Mouse (Mus musculus) neural tube, embryonic 14.5 days (tissue): ENCODE measurements around the gene Slmap. TPM values are rescaled to one million over a fixed set of nuclear protein-coding genes. Genes with fewer than 3 reads are reported as not detected.
"Not testable (repeated sequence)": the region's sequence is repeated elsewhere in the genome, so short reads cannot be mapped to it uniquely, and the experiment has no call there.

Experiments
- ATAC-seq: fragments of 200-750 bp; cut with Nextera tagmentation; 2 replicates; pipeline ENCODE4 v1.8.0; 2017; ENCODE audit warnings: low read depth, mild to moderate bottlenecking, moderate TSS enrichment, moderate library complexity
- H3K27ac ChIP-seq: fragments of 300-500 bp; sonication (generic); 2 replicates; pipeline ENCODE4 v1.5.1; 2014; ENCODE audit warnings: low read depth, mild to moderate bottlenecking, control low read depth, low read length, moderate library complexity, mixed read lengths
- H3K27me3 ChIP-seq: fragments of 300-500 bp; sonication (generic); 2 replicates; pipeline ENCODE4 v1.6.1; 2014; ENCODE audit warnings: low read length; ENCODE audit not compliant: control insufficient read depth, insufficient read depth
- H3K36me3 ChIP-seq: fragments of 300-500 bp; sonication (generic); 2 replicates; pipeline ENCODE4 v1.6.1; 2014; ENCODE audit warnings: low read length, mixed read lengths; ENCODE audit not compliant: control insufficient read depth, insufficient read depth
- H3K4me1 ChIP-seq: fragments of 300-500 bp; sonication (generic); 2 replicates; pipeline ENCODE4 v1.6.1; 2014; ENCODE audit warnings: low read length; ENCODE audit not compliant: control insufficient read depth, insufficient read depth
- H3K4me2 ChIP-seq: fragments of 300-500 bp; sonication (generic); 2 replicates; pipeline ENCODE4 v1.6.1; 2014; ENCODE audit warnings: mild to moderate bottlenecking, low read depth, low read length, control low read depth
- H3K4me3 ChIP-seq: fragments of 300-500 bp; sonication (generic); 2 replicates; pipeline ENCODE4 v1.5.1; 2014; ENCODE audit warnings: low read depth, low read length, control low read depth, mixed read lengths
- H3K9ac ChIP-seq: fragments of 300-500 bp; sonication (generic); replicated peaks from 2 replicates; pipeline ENCODE4 v1.6.1; 2014; ENCODE audit warnings: low read depth, mild to moderate bottlenecking, control low read depth, low read length, mixed read lengths
- H3K9me3 ChIP-seq: fragments of 300-500 bp; sonication (generic); 2 replicates; pipeline ENCODE4 v1.6.1; 2016; ENCODE audit warnings: low read length; ENCODE audit not compliant: control insufficient read depth
- WGBS: fragments of 180-500 bp; shearing (Covaris S2); extraction: QIAGEN DNeasy Blood & Tissue Kit; methylation state at CpG from one replicate; pipeline ENCODE4 v1.1.7; 2014; 5-methylcytosine and 5-hydroxymethylcytosine counted together
- polyA plus RNA-seq: library from polyadenylated mRNA; unstranded; fragments of >200 nt; fragmentation: Nextera tagmentation; extraction: Ambion mirVana; gene quantifications from 2 replicates; pipeline ENCODE4 v1.2.1, GENCODE M21; 2014

Slmap gene
- polyA plus RNA-seq, 1 experiment from 2014 or later = 18.4 TPM

DNA sequence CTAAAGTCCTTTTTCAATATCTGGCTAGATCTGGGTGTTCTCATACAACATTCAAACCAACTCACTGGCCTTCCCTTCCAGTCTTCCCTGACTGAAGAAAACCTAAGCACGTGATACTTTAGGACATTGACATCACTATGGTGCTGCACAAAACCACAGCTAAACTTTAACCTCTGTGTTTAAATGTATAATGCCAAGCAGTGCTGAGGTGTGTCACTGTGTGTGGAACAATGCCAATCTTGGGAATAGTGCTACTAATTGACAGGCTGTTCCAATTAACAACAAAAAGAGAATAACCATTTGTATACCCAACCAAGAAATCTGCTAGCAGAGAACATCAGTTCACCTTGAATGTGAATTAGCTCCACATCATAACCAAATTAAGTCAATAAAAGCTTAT is 121.2 kb downstream of the Slmap start:
- Histone ChIP-seq H3K36me3 (no peaks in the 10 kb centered on the region), H3K9me3 (no peaks in the 10 kb centered on the region), H3K4me3 (no peak overlapping the region), H3K27ac (no peak overlapping the region), H3K4me2 (no peak overlapping the region), H3K9ac (no peak overlapping the region), H3K27me3 (no peaks in the 10 kb centered on the region), H3K4me1 (no peaks in the 10 kb centered on the region)
- WGBS = 90% methylated on average over 1 of the region's 1 CpGs
- no peak for ATAC-seq

DNA sequence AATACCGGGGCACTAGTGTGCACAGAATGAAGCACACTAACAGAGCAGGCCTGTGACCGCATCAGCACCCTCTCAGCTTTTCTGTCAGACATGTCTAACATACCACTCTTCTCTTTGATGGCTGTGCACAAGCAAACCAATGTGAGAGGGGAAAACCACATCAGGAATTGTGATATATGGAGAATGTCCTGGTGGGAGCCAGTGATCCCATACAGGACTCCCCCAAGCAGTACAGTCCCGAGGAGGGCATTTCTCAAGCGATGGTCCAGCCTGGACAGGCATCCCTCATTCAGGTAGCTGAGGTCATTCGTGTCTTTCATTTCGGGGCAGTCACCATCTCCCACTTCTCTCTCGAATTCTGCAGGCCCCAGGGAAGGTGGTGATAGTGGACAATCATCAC is 128.0 kb downstream of the Slmap start:
- no peaks in the 10 kb centered on the region for H3K27me3 ChIP-seq
- no peaks in the 10 kb centered on the region for H3K4me1 ChIP-seq
- H3K4me3 ChIP-seq = no peak overlapping the region
- H3K36me3 ChIP-seq = 0 out of 2 replicates have a peak, but pooled peaks cover 4% of the 10 kb centered on the region
- H3K9ac ChIP-seq = no peak overlapping the region
- no peaks in the 10 kb centered on the region for H3K9me3 ChIP-seq
- no peak overlapping the region for H3K4me2 ChIP-seq
- H3K27ac ChIP-seq = no peak overlapping the region
- no peak for ATAC-seq
- WGBS = 98% methylated on average over 7 of the region's 7 CpGs

DNA sequence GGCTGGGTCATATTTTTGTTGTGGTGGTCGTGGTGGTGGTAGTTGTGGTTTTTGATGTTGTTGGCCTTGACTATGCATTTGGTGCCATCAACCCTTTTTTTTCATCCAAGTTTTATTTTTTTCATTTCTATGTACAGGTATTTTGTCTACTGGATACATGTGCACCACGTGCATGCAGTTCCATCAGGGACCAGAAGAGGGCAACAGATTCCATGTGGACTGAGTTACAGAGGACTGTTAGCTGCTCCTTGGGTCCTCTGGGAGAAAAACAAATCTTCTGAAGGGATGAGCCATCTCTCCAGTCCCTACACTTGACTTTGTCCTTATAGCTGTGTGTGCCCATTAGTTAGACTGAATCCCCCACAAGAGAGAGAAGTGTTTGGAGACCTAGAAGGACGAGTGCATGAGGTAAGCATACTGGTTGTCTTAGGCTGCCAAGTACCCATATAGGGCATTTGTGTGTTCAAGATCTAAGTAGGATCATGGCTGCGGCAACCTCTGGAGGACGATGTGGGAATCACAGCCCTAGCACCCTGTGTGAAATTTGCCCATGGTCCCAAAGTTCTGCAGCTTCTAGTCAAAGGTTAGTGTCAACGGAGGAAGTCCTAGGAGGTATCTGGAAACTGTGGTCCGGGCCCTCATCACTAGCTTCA is 136.1 kb downstream of the Slmap start:
- H3K4me1 ChIP-seq = no peaks in the 10 kb centered on the region
- no peak overlapping the region for H3K27ac ChIP-seq
- no peaks in the 10 kb centered on the region for H3K9me3 ChIP-seq
- H3K36me3 ChIP-seq = no peaks in the 10 kb centered on the region
- no peak for ATAC-seq
- no peak overlapping the region for H3K4me2 ChIP-seq
- no peak overlapping the region for H3K9ac ChIP-seq
- H3K4me3 ChIP-seq = no peak overlapping the region
- WGBS = 94% methylated on average over 7 of the region's 7 CpGs
- H3K27me3 ChIP-seq = no peaks in the 10 kb centered on the region

GRCm38 (mm10) chr14:26391866-26392265 is 142.9 kb downstream of the Slmap start:
- H3K36me3 ChIP-seq = no peaks in the 10 kb centered on the region
- 90% methylated on average over 13 of the region's 13 CpGs for WGBS
- no peak for ATAC-seq
- H3K27ac ChIP-seq = no peak overlapping the region
- no peaks in the 10 kb centered on the region for H3K27me3 ChIP-seq
- no peak overlapping the region for H3K4me3 ChIP-seq
- H3K4me2 ChIP-seq = no peak overlapping the region
- H3K9me3 ChIP-seq = no peaks in the 10 kb centered on the region
- no peak overlapping the region for H3K9ac ChIP-seq
- no peaks in the 10 kb centered on the region for H3K4me1 ChIP-seq

GRCm38 (mm10) chr14:26388961-26389360 is 145.8 kb downstream of the Slmap start:
- WGBS = 100% methylated on average over 2 of the region's 2 CpGs
- H3K4me1 ChIP-seq, H3K9ac ChIP-seq, H3K36me3 ChIP-seq, H3K27me3 ChIP-seq, H3K9me3 ChIP-seq, H3K4me3 ChIP-seq, H3K4me2 ChIP-seq, H3K27ac ChIP-seq, ATAC-seq: not testable (repeated sequence)

GRCm38 (mm10) chr14:26386999-26387398 is 147.7 kb downstream of the Slmap start:
- not testable (repeated sequence) for H3K27ac ChIP-seq, H3K4me2 ChIP-seq, H3K36me3 ChIP-seq, ATAC-seq, H3K4me1 ChIP-seq, H3K4me3 ChIP-seq, H3K27me3 ChIP-seq, H3K9ac ChIP-seq, H3K9me3 ChIP-seq
- WGBS = 77% methylated on average over 4 of the region's 5 CpGs

GRCm38 (mm10) chr14:26385659-26386058 is 149.1 kb downstream of the Slmap start:
- H3K27ac ChIP-seq, H3K4me3 ChIP-seq, H3K4me1 ChIP-seq, H3K9ac ChIP-seq, H3K27me3 ChIP-seq, H3K4me2 ChIP-seq, H3K9me3 ChIP-seq, ATAC-seq, H3K36me3 ChIP-seq: not testable (repeated sequence)
- 85% methylated on average over 2 of the region's 2 CpGs for WGBS

DNA sequence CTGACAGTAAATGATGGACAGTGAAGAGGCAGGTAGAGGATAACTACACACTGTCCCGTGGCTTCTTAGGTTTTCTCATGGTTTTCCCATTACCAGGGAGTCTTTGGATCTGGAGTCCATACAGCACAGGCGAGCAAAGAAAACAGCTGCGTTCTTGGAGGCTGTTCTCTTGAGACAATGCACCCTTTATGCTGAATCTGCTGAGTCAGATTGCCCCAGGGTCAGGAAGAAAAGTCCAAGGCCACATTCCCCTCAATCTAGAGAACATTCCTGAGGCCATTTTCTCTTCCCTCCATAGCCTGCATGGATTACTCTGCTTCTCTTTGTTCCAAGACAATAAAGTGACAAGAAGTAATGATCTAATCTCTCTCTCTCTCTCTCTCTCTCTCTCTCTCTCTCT is 155.7 kb downstream of the Slmap start:
- H3K27me3 ChIP-seq = no peaks in the 10 kb centered on the region
- no peaks in the 10 kb centered on the region for H3K36me3 ChIP-seq
- H3K4me1 ChIP-seq = no peaks in the 10 kb centered on the region
- H3K4me3 ChIP-seq = no peak overlapping the region
- no peak overlapping the region for H3K4me2 ChIP-seq
- no peak overlapping the region for H3K9ac ChIP-seq
- no peak for ATAC-seq
- no peak overlapping the region for H3K27ac ChIP-seq
- 26% methylated on average over 3 of the region's 3 CpGs for WGBS
- H3K9me3 ChIP-seq = no peaks in the 10 kb centered on the region

DNA sequence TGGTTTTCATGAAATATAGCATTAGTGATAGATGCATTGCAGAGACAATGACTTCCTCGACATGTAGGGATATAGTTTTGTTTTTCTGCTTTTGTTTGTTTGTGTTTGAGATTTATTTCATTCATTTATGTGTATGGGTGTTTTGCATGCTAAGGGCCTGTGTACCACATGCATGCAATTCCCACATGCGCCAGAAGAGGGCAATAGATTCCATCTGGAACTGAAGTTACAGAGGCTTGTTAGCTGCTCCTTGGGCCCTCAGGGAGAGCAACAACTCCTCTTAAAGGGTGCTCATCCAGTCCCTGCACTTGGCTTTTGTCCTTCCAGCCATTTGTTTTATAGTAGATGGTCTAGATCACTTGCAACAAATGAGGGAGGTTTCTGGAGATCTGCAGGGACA is 158.1 kb downstream of the Slmap start:
- H3K27me3 ChIP-seq = no peaks in the 10 kb centered on the region
- WGBS = 2% methylated on average over 2 of the region's 2 CpGs
- H3K9me3 ChIP-seq = no peaks in the 10 kb centered on the region
- H3K27ac ChIP-seq = no peak overlapping the region
- no peak for ATAC-seq
- no peak overlapping the region for H3K4me3 ChIP-seq
- H3K4me2 ChIP-seq = no peak overlapping the region
- no peak overlapping the region for H3K9ac ChIP-seq
- H3K4me1 ChIP-seq = no peaks in the 10 kb centered on the region
- H3K36me3 ChIP-seq = no peaks in the 10 kb centered on the region
